In genomic region chr4:75744605-75745004, GRCm38 (mm10) we compare ENCODE assay signal across 19 mouse cellular contexts.
DNase-seq lines count a peak whose midpoint lies in the region; ATAC-seq and TF ChIP-seq lines count a peak whose summit lies in the region.
"Had no signal": no experiment of that assay in that cellular context is flagged by ENCODE, and none has a peak within 500 bp of the region (broad histone marks: within the 10 kb centered on the region; RNA-seq: fewer than 3 reads in every experiment).

No protein-coding gene starts in this region.

- H3K4me1 ChIP-seq in forebrain, embryonic 13.5 days, result no peaks in the 10 kb centered on the region
- no peaks in the 10 kb centered on the region for H3K4me1 ChIP-seq in forebrain, embryonic 10.5 days
- 0 out of 2 replicates have a peak, but pooled peaks cover 3% of the 10 kb centered on the region for H3K4me1 ChIP-seq in midbrain, embryonic 16.5 days (ENCODE audit: control insufficient read depth, insufficient read depth, low read length)
- H3K4me1 ChIP-seq in liver, embryonic 12.5 days, result no peaks in the 10 kb centered on the region
- H3K4me1 ChIP-seq: embryonic facial prominence, embryonic 13.5 days; intestine, embryonic 15.5 days; lung, embryonic 15.5 days had no signal

- ATAC-seq in forebrain, embryonic 13.5 days, result 0 out of 2 replicates have a peak, but pooled peaks have one; percentile 24
- ATAC-seq in midbrain, embryonic 16.5 days, result peak; percentile 73
- ATAC-seq in liver, embryonic 12.5 days, result no peak
- ATAC-seq: CD4-positive, CD25-positive, alpha-beta regulatory T cell, adult 4 months; intestine, embryonic 15.5 days had no signal

- H3K27ac ChIP-seq in forebrain, embryonic 13.5 days, result no peak overlapping the region
- H3K27ac ChIP-seq in forebrain, embryonic 10.5 days, result no peak overlapping the region
- 0 out of 2 replicates have a peak overlapping the region, but pooled peaks have one; percentile 29 for H3K27ac ChIP-seq in layer of hippocampus, adult 2 months
- H3K27ac ChIP-seq in midbrain, embryonic 16.5 days (ENCODE audit: low read length), result peak overlapping the region; percentile 32; the same call in 1 of the 2 replicates
- H3K27ac ChIP-seq in liver, embryonic 12.5 days, result no peak overlapping the region
- H3K27ac ChIP-seq: embryonic facial prominence, embryonic 13.5 days; intestine, embryonic 15.5 days; limb, embryonic 13.5 days; liver, embryonic 14.5 days; lung, embryonic 15.5 days had no signal

- H3K27me3 ChIP-seq in forebrain, embryonic 13.5 days, result no peaks in the 10 kb centered on the region
- no peaks in the 10 kb centered on the region for H3K27me3 ChIP-seq in forebrain, embryonic 10.5 days (ENCODE audit: poor library complexity, severe bottlenecking)
- H3K27me3 ChIP-seq in midbrain, embryonic 16.5 days (ENCODE audit: control insufficient read depth, insufficient read depth, low read depth, low read length), result no peaks in the 10 kb centered on the region
- H3K27me3 ChIP-seq in liver, embryonic 12.5 days (replicated peaks), result no peaks in the 10 kb centered on the region
- H3K27me3 ChIP-seq: intestine, embryonic 15.5 days; limb, embryonic 13.5 days; lung, embryonic 15.5 days had no signal

- H3K4me2 ChIP-seq in forebrain, embryonic 13.5 days, result no peak overlapping the region
- H3K4me2 ChIP-seq in midbrain, embryonic 16.5 days (ENCODE audit: low read length), result peak overlapping the region; percentile 29
- H3K4me2 ChIP-seq in liver, embryonic 12.5 days, result no peak overlapping the region
- H3K4me2 ChIP-seq: embryonic facial prominence, embryonic 13.5 days; intestine, embryonic 15.5 days; limb, embryonic 13.5 days; lung, embryonic 15.5 days had no signal

- H3K4me3 ChIP-seq in forebrain, embryonic 13.5 days, result no peak overlapping the region
- H3K4me3 ChIP-seq in forebrain, embryonic 10.5 days, result no peak overlapping the region
- H3K4me3 ChIP-seq in layer of hippocampus, adult 2 months, result no peak overlapping the region
- H3K4me3 ChIP-seq in midbrain, embryonic 16.5 days (ENCODE audit: low read depth, low read length), result no peak overlapping the region
- no peak overlapping the region for H3K4me3 ChIP-seq in liver, embryonic 12.5 days
- H3K4me3 ChIP-seq: embryonic facial prominence, embryonic 13.5 days; intestine, embryonic 15.5 days; limb, embryonic 13.5 days; lung, embryonic 15.5 days had no signal

- DNase-seq in forebrain, embryonic 10.5 days (ENCODE audit: extremely low spot score, low spot score), result no peak
- no peak for DNase-seq in layer of hippocampus, adult 2 months (ENCODE audit: low spot score in 2 of 2)
- no peak for DNase-seq in layer of hippocampus, postnatal 36 days
- DNase-seq in ZHBTc4 (ENCODE audit: low read depth, low spot score), result peak; percentile 2
- DNase-seq in cerebellum, postnatal 14 days, result no peak
- DNase-seq: cerebellum, adult 9-10 months; kidney, adult 9 months; kidney, postnatal 36 days; lung, postnatal 4 days; thymus, postnatal 4 days had no signal

- H3K9ac ChIP-seq in forebrain, embryonic 13.5 days, result no peak overlapping the region
- no peak overlapping the region for H3K9ac ChIP-seq in midbrain, embryonic 16.5 days (ENCODE audit: low read depth, low read length)
- H3K9ac ChIP-seq in liver, embryonic 12.5 days, result no peak overlapping the region
- H3K9ac ChIP-seq: embryonic facial prominence, embryonic 13.5 days; intestine, embryonic 15.5 days; limb, embryonic 13.5 days; liver, embryonic 14.5 days; lung, embryonic 15.5 days had no signal

- 41% methylated on average over 6 of the region's 6 CpGs for WGBS in forebrain, embryonic 13.5 days
- 73% methylated on average over 6 of the region's 6 CpGs for WGBS in forebrain, embryonic 10.5 days
- WGBS in midbrain, embryonic 16.5 days, result 25% methylated on average over 6 of the region's 6 CpGs
- WGBS in liver, embryonic 12.5 days (ENCODE audit: insufficient replicate concordance), result 66% methylated on average over 6 of the region's 6 CpGs

- H3K9me3 ChIP-seq in forebrain, embryonic 13.5 days (replicated peaks), result no peaks in the 10 kb centered on the region
- no peaks in the 10 kb centered on the region for H3K9me3 ChIP-seq in forebrain, embryonic 10.5 days
- H3K9me3 ChIP-seq in midbrain, embryonic 16.5 days (replicated peaks; ENCODE audit: control insufficient read depth, low read length, poor library complexity, severe bottlenecking), result no peaks in the 10 kb centered on the region
- no peaks in the 10 kb centered on the region for H3K9me3 ChIP-seq in liver, embryonic 12.5 days (replicated peaks)
- H3K9me3 ChIP-seq: embryonic facial prominence, embryonic 13.5 days; intestine, embryonic 15.5 days; limb, embryonic 13.5 days; lung, embryonic 15.5 days had no signal

- no peak for TF ChIP-seq CTCF in layer of hippocampus, adult 2 months (conservative IDR thresholded peaks at IDR 0.05)

- H3K36me3 ChIP-seq in forebrain, embryonic 13.5 days (ENCODE audit: poor library complexity, severe bottlenecking), result no peaks in the 10 kb centered on the region
- H3K36me3 ChIP-seq in forebrain, embryonic 10.5 days (replicated peaks), result no peaks in the 10 kb centered on the region
- no peaks in the 10 kb centered on the region for H3K36me3 ChIP-seq in midbrain, embryonic 16.5 days (ENCODE audit: control insufficient read depth, insufficient read depth, low read length)
- no peaks in the 10 kb centered on the region for H3K36me3 ChIP-seq in liver, embryonic 12.5 days
- H3K36me3 ChIP-seq: embryonic facial prominence, embryonic 13.5 days; intestine, embryonic 15.5 days; limb, embryonic 13.5 days; lung, embryonic 15.5 days had no signal

Comparison
In these comparisons a context has a peak if more than half of its experiments do, and no peak if none do; other contexts are left out.
1. H3K27ac ChIP-seq: peak in layer of hippocampus, adult 2 months (single experiment) and midbrain, embryonic 16.5 days (single experiment); none in forebrain, embryonic 13.5 days (single experiment), forebrain, embryonic 10.5 days (single experiment) and liver, embryonic 12.5 days (single experiment).